Mouse (Mus musculus): ENCODE results near the gene Arnt2.

Arnt2 gene

GRCm38 (mm10) chr7:84339186-84339585 is 70.8 kb downstream of the Arnt2 start:
- DNase-seq: no peak

- no peak for DNase-seq
Observed at GRCm38 (mm10) chr7:84337768-84338167, 72.2 kb downstream of the Arnt2 start.

- DNase-seq: no peak
Observed at GRCm38 (mm10) chr7:84336907-84337306, 73.1 kb downstream of the Arnt2 start.

GRCm38 (mm10) chr7:84336580-84336886 is 73.4 kb downstream of the Arnt2 start:
- no peak for DNase-seq

GRCm38 (mm10) chr7:84335766-84336579 is 74.0 kb downstream of the Arnt2 start:
- no peak for DNase-seq

- no peak for DNase-seq
Observed at GRCm38 (mm10) chr7:84333996-84334395, 76.0 kb downstream of the Arnt2 start.

GRCm38 (mm10) chr7:84332295-84333168 is 77.4 kb downstream of the Arnt2 start:
- no peak for DNase-seq

- DNase-seq: no peak
Observed at GRCm38 (mm10) chr7:84329174-84329583, 80.8 kb downstream of the Arnt2 start.

- no peak for DNase-seq
Observed at GRCm38 (mm10) chr7:84328770-84329169, 81.2 kb downstream of the Arnt2 start.

- DNase-seq: no peak
Observed at GRCm38 (mm10) chr7:84325570-84326328, 84.2 kb downstream of the Arnt2 start.

- DNase-seq: no peak
Observed at GRCm38 (mm10) chr7:84321542-84321941, 88.4 kb downstream of the Arnt2 start.

- DNase-seq: peak in 1 of 2 experiments; percentile 10
Observed at GRCm38 (mm10) chr7:84315353-84316003, 94.5 kb downstream of the Arnt2 start.

GRCm38 (mm10) chr7:84314742-84315141 is 95.2 kb downstream of the Arnt2 start:
- no peak for DNase-seq

- DNase-seq: no peak
Observed at GRCm38 (mm10) chr7:84311624-84312023, 98.4 kb downstream of the Arnt2 start.

GRCm38 (mm10) chr7:84310909-84311311 is 99.1 kb downstream of the Arnt2 start:
- no peak for DNase-seq

GRCm38 (mm10) chr7:84307329-84307925 is 102.5 kb downstream of the Arnt2 start:
- DNase-seq: no peak

- no peak for DNase-seq
Observed at GRCm38 (mm10) chr7:84300261-84300660, 109.7 kb downstream of the Arnt2 start.

GRCm38 (mm10) chr7:84299601-84300000 is 110.4 kb downstream of the Arnt2 start:
- DNase-seq: no peak

GRCm38 (mm10) chr7:84293054-84293453 is 116.9 kb downstream of the Arnt2 start:
- no peak for DNase-seq

GRCm38 (mm10) chr7:84287226-84287587 is 122.8 kb downstream of the Arnt2 start:
- no peak for DNase-seq

GRCm38 (mm10) chr7:84286526-84287225 is 123.3 kb downstream of the Arnt2 start:
- DNase-seq: no peak

GRCm38 (mm10) chr7:84285790-84286189 is 124.2 kb downstream of the Arnt2 start:
- DNase-seq: no peak
